Comparison of ENCODE assay signal across 8 mouse cellular contexts in the genomic region with DNA sequence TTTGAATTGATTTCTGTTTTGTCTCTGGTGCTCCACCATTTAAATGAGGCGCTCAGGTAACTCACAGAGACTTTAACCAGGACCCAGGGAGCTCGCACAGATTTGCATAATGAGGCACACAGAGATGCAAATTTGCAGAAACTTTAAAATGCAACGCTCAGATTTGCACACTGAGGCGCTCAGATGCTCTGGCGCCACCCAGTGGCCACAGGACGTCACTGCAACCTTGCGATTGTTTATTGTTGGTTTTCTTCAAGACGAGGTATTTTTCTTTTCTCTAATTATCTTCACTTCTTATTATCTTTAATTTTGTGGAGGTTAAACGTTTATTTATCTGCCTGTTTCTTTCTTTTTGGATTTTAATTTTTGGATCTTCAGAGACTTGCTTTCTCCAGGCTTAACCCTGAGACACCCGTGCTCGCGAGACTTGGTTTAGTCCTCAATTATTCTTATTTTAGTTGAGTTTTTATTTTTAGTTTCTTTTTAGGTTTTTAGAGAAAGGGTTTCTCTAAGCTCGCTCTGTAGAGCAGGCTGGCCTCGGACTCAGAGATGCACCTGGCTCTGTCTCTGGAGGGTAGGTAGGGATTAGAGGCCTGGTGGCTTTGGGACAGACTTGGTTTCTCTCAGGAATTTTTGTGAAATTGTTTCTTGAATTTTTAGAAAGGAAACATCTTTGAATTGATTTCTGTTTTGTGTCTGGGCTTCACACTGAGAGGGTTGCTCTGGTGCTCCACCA. TPM values are rescaled to one million over a fixed set of nuclear protein-coding genes. Genes with fewer than 3 reads are reported as not detected.
DNase-seq lines count a peak whose midpoint lies in the region; ATAC-seq and TF ChIP-seq lines count a peak whose summit lies in the region.
"Not testable (repeated sequence)": the region's sequence is repeated elsewhere in the genome, so short reads cannot be mapped to it uniquely, and the experiment has no call there.

No protein-coding gene starts in this region.

- peak; percentile 53 for TF ChIP-seq CTCF in cerebellum, adult 2 months (IDR thresholded peaks at IDR 0.05; ENCODE audit: borderline replicate concordance, insufficient read depth, low read depth, low read length)
- peak; percentile 99 for TF ChIP-seq CTCF in left cerebral cortex, adult 2 months (IDR thresholded peaks at IDR 0.05)

- not testable (repeated sequence) for H3K27ac ChIP-seq in cerebellum, adult 2 months (ENCODE audit: insufficient read depth, low read length); left cerebral cortex, adult 2 months; midbrain, embryonic 11.5 days (ENCODE audit: low read depth, low read length)
- peak overlapping the region; percentile 24 for H3K27ac ChIP-seq in hindbrain, embryonic 16.5 days (ENCODE audit: low read depth, low read length)

- not testable (repeated sequence) for ATAC-seq in hindbrain, embryonic 16.5 days; midbrain, embryonic 11.5 days (ENCODE audit: low FRiP score)

- H3K4me1 ChIP-seq in cerebellum, adult 2 months (ENCODE audit: control insufficient read depth, insufficient read depth, low read length); hindbrain, embryonic 16.5 days (ENCODE audit: control insufficient read depth, insufficient read depth, low read depth, low read length); midbrain, embryonic 11.5 days (ENCODE audit: control insufficient read depth, insufficient read depth, low read length): not testable (repeated sequence)

- H3K4me2 ChIP-seq in hindbrain, embryonic 16.5 days (ENCODE audit: low read length); midbrain, embryonic 11.5 days: not testable (repeated sequence)

- H3K4me3 ChIP-seq in cerebellum, adult 2 months (replicated peaks; ENCODE audit: insufficient read depth, low read depth, low read length); hindbrain, embryonic 16.5 days (ENCODE audit: low read length); left cerebral cortex, adult 2 months; midbrain, embryonic 11.5 days (ENCODE audit: low read depth, low read length): not testable (repeated sequence)

- 58% methylated on average over 14 of the region's 14 CpGs for WGBS in cerebellum, adult 2 months
- 53% methylated on average over 14 of the region's 14 CpGs for WGBS in hindbrain, embryonic 16.5 days
- 53% methylated on average over 14 of the region's 14 CpGs for WGBS in midbrain, embryonic 11.5 days

- H3K36me3 ChIP-seq in hindbrain, embryonic 16.5 days (ENCODE audit: control insufficient read depth, insufficient read depth, low read length) = peaks cover 30% of the 10 kb centered on the region
- H3K36me3 ChIP-seq in midbrain, embryonic 11.5 days (ENCODE audit: control insufficient read depth, insufficient read depth, low read length) = peaks cover 16% of the 10 kb centered on the region

- peak; percentile 75 for DNase-seq in MN1 (ENCODE audit: low spot score)
- peak; percentile 93 to 98 for DNase-seq in cerebellum, adult 2 months
- peak; percentile 92 to 97 for DNase-seq in frontal cortex, postnatal 14 days (ENCODE audit: low spot score in 2 of 2)
- peak; percentile 99 to 100 for DNase-seq in left cerebral cortex, adult 2 months (ENCODE audit: extremely low spot score in 1 of 2, low spot score in 2 of 2)
- peak; percentile 88 for DNase-seq in midbrain, embryonic 11.5 days (ENCODE audit: low spot score, missing footprints)
- DNase-seq in right cerebral cortex, postnatal 25 days = peak; percentile 97
- DNase-seq in urinary bladder, adult 2 months (ENCODE audit: low spot score) = peak; percentile 100

- not testable (repeated sequence) for H3K9ac ChIP-seq in hindbrain, embryonic 16.5 days (ENCODE audit: low read depth, low read length); midbrain, embryonic 11.5 days (ENCODE audit: low read length)

- TF ChIP-seq POLR2A in cerebellum, adult 2 months (IDR thresholded peaks at IDR 0.05; ENCODE audit: borderline replicate concordance, insufficient read depth, low read length) = not testable (repeated sequence)

- intact Hi-C loops in left cerebral cortex, adult 2 months (cut with DNase I) = not testable (repeated sequence)

- not testable (repeated sequence) for H3K27me3 ChIP-seq in cerebellum, adult 2 months (ENCODE audit: control insufficient read depth, insufficient read depth, low read length); hindbrain, embryonic 16.5 days (replicated peaks; ENCODE audit: control insufficient read depth, insufficient read depth, low read length); midbrain, embryonic 11.5 days (ENCODE audit: control insufficient read depth, insufficient read depth, low read length)

- peaks cover 23% of the 10 kb centered on the region for H3K9me3 ChIP-seq in hindbrain, embryonic 16.5 days (ENCODE audit: control insufficient read depth, low read length)
- peaks cover 15% of the 10 kb centered on the region for H3K9me3 ChIP-seq in midbrain, embryonic 11.5 days (ENCODE audit: control insufficient read depth, low read length)

RNA-seq across cellular contexts. Expression of a gene that starts 10.7 kb away (rescaled TPM):
- polyA plus RNA-seq in cerebellum, adult 2 months (2012; rRNA removed) = 648 and 794 TPM in 2 replicates
- polyA plus RNA-seq in hindbrain, embryonic 16.5 days (2015; fragmentation: Nextera tagmentation; extraction: Ambion mirVana) = 91.3 and 180 TPM in 2 replicates
- total RNA-seq in left cerebral cortex, adult 2 months (2021) = 100 to 1,000 TPM; 190 to 207 TPM
- polyA plus RNA-seq in midbrain, embryonic 11.5 days (2014; fragmentation: Nextera tagmentation; extraction: Ambion mirVana) = 177 and 189 TPM in 2 replicates
- polyA plus RNA-seq in urinary bladder, adult 2 months (2012; rRNA removed) = 220 and 239 TPM in 2 replicates
